Mouse (Mus musculus) midbrain, embryonic 16.5 days (tissue): ENCODE data around the gene Itch. TPM values are rescaled to one million over a fixed set of nuclear protein-coding genes. Genes with fewer than 3 reads are reported as not detected.
A peak's percentile ranks its signal among the peaks of the same experiment; 100 is the strongest.

Source experiments
- ATAC-seq: fragments of 200-750 bp; cut with Nextera tagmentation; 2 replicates; pipeline ENCODE4 v1.8.0; 2017; ENCODE audit warnings: moderate TSS enrichment
- H3K27ac ChIP-seq: fragments of 300-500 bp; sonication (generic); 2 replicates; pipeline ENCODE4 v1.5.1; 2014; ENCODE audit warnings: mild to moderate bottlenecking, low read length, mixed read lengths
- H3K27me3 ChIP-seq: fragments of 300-500 bp; sonication (generic); 2 replicates; pipeline ENCODE4 v1.6.1; 2014; ENCODE audit warnings: low read depth, low read length, mixed read lengths; ENCODE audit not compliant: control insufficient read depth, insufficient read depth
- H3K36me3 ChIP-seq: fragments of 300-500 bp; sonication (generic); 2 replicates; pipeline ENCODE4 v1.6.1; 2014; ENCODE audit warnings: mild to moderate bottlenecking, low read length, moderate library complexity, mixed read lengths; ENCODE audit not compliant: control insufficient read depth, insufficient read depth
- H3K4me1 ChIP-seq: fragments of 300-500 bp; sonication (generic); 2 replicates; pipeline ENCODE4 v1.6.1; 2014; ENCODE audit warnings: mild to moderate bottlenecking, low read length, mixed read lengths; ENCODE audit not compliant: control insufficient read depth, insufficient read depth
- H3K4me2 ChIP-seq: fragments of 300-500 bp; sonication (generic); 2 replicates; pipeline ENCODE4 v1.6.1; 2014; ENCODE audit warnings: mild to moderate bottlenecking, low read length, mixed read lengths
- H3K4me3 ChIP-seq: fragments of 300-500 bp; sonication (generic); 2 replicates; pipeline ENCODE4 v1.5.1; 2014; ENCODE audit warnings: low read depth, mild to moderate bottlenecking, low read length, moderate library complexity, mixed read lengths
- H3K9ac ChIP-seq: fragments of 300-500 bp; sonication (generic); 2 replicates; pipeline ENCODE4 v1.6.1; 2014; ENCODE audit warnings: low read depth, low read length, mixed read lengths
- H3K9me3 ChIP-seq: fragments of 300-500 bp; sonication (generic); replicated peaks from 2 replicates; pipeline ENCODE4 v1.6.1; 2014; ENCODE audit warnings: mild to moderate bottlenecking, low read length, mixed read lengths; ENCODE audit not compliant: control insufficient read depth, poor library complexity, severe bottlenecking
- WGBS: fragments of 180-500 bp; shearing (Covaris S2); extraction: QIAGEN DNeasy Blood & Tissue Kit; methylation state at CpG from one replicate; pipeline ENCODE4 v1.1.7; 2014; 5-methylcytosine and 5-hydroxymethylcytosine counted together
- polyA plus RNA-seq: library from polyadenylated mRNA; unstranded; fragments of >200 nt; fragmentation: Nextera tagmentation; extraction: Ambion mirVana; gene quantifications from 2 replicates; pipeline ENCODE4 v1.2.1, GENCODE M21; 2015

The Itch gene
- 40.2 and 46.0 TPM in 2 replicates for polyA plus RNA-seq

DNA sequence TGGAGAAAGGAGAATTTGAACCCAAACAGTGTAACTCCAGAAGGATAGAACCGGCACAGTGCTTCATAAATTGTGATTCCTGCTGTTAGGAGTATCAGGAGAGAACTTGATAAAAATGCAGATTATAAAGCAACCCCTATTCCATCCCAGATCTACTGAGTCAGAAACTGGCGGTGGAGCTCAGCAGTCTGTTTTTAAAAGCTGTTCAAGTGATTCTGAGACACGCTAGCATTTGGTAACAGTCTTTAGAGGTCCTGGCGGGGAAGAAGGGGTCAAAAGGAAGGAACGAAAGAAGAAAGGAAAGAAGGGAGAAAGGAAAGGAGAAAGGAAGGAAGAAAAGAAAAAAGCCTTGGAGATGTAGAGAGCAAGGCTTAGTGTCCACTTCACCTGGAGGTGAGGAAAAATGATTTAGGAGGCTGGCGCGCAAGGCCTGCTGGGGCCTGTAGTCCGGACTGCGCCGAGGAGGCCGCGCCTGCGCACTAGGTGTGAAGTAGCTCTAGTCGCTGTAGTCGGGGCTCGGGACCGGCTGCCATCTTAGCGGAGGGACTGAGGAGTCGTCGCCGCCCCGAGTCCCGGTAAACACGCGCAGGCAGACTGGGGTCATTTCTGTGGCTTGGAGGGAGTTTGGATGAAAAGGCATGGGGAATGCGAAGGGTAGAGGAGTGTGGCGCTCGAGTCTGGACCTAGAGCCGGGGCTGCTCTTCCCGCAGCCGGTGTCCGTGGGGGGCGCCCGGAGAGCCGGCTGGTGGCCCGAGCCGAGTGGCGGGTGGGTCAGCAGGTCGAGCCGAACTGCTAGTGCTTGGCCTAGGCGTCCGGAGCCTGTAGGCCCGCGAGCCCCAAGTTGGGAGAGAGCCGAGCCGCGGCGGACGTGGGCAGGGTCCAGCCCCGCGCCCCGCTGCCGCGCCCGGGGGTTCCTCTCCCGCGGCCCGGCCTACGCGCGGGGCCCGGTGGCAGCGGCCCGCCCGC, at the start of gene Itch:
TSS of gene Itch (plus strand) at position 499 of the 966 bp plus-strand sequence.
- Histone ChIP-seq H3K4me1 (peaks cover 26% of the 10 kb centered on the region), H3K4me2 (peak within 1 kb of the TSS; percentile 71), H3K9ac (peak within 1 kb of the TSS; percentile 81), H3K27me3 (no peaks in the 10 kb centered on the region), H3K36me3 (peaks cover 3% of the 10 kb centered on the region), H3K9me3 (no peaks in the 10 kb centered on the region), H3K4me3 (peak within 1 kb of the TSS; percentile 65), H3K27ac (peak within 1 kb of the TSS; percentile 87)
- WGBS: 2% methylated on average over 57 of the region's 65 CpGs
- peak; percentile 98 for ATAC-seq

DNA sequence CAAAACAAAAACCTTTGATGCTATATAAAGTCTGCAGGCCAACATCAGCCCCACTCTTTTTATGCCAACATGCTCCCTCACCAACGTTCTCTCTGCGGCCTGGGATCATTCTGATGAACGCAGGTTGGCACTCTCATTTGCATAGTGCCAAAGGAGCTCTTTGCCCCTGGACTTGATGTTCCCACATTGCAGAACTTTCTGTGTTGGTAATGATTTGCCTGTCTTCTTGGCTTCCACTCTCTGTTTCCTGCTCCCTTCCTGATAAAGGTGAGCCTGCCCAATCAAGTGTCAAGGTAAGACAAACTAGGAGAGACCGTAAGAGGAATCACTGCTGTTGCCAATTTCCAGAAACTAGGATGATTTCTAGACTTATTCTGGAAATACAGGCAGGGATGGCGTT, 48.8 kb upstream of the Itch start:
- H3K27ac ChIP-seq: no peak overlapping the region
- H3K27me3 ChIP-seq: no peaks in the 10 kb centered on the region
- H3K36me3 ChIP-seq: no peaks in the 10 kb centered on the region
- no peak overlapping the region for H3K4me2 ChIP-seq
- no peak for ATAC-seq
- H3K9ac ChIP-seq: no peak overlapping the region
- no peaks in the 10 kb centered on the region for H3K9me3 ChIP-seq
- no peaks in the 10 kb centered on the region for H3K4me1 ChIP-seq
- WGBS: 88% methylated on average over 5 of the region's 5 CpGs
- H3K4me3 ChIP-seq: no peak overlapping the region

DNA sequence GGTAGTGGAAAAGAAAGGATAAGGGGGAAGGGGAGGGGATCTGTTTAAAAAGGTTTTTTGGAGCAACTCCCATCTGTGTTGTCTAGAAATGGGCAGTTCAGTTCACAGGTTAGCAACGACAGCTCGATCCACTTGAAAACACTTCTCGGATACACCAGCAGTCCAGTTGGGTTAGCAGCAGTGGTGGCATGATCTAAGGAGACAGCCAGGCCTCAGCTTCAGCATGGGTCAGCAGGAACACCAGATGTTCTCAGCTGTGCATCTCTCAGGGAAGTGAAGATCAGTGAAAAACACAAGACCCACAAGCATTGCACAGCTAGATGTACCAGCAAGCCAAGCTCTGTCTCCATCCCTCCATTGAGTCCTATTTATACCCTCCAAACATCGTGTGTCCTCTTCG, 47.0 kb upstream of the Itch start:
- no peak overlapping the region for H3K4me3 ChIP-seq
- no peak for ATAC-seq
- 89% methylated on average over 5 of the region's 5 CpGs for WGBS

DNA sequence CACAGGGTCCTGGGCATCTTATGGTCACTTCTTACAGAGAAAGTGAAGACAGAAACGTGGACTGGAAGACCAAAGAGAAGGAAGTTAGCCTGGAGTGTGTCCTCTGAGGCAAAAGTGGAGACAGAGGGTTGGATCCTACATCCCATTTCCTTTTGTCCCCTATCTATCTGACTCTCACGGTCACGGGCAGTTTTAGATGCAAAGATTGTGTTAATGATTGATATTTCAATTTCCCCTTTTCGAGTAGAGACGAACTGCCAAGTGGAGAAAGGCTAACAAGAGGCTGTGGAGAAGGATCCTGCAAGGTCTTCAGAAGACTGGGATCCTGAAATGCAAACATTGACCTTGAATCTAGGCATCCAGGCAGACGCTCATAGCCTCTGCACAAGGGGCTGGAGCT, 45.0 kb upstream of the Itch start:
- no peaks in the 10 kb centered on the region for H3K36me3 ChIP-seq
- no peak overlapping the region for H3K9ac ChIP-seq
- no peaks in the 10 kb centered on the region for H3K27me3 ChIP-seq
- 84% methylated on average over 6 of the region's 6 CpGs for WGBS
- H3K4me1 ChIP-seq: no peaks in the 10 kb centered on the region
- no peak overlapping the region for H3K27ac ChIP-seq
- H3K9me3 ChIP-seq: no peaks in the 10 kb centered on the region
- ATAC-seq: no peak
- H3K4me2 ChIP-seq: no peak overlapping the region
- no peak overlapping the region for H3K4me3 ChIP-seq

More for the DNA sequence above, 47.0 kb upstream of the Itch start:
- Histone ChIP-seq H3K36me3 (no peaks in the 10 kb centered on the region), H3K4me1 (no peaks in the 10 kb centered on the region), H3K9ac (no peak overlapping the region), H3K9me3 (no peaks in the 10 kb centered on the region), H3K27ac (no peak overlapping the region), H3K4me2 (no peak overlapping the region), H3K27me3 (no peaks in the 10 kb centered on the region)

DNA sequence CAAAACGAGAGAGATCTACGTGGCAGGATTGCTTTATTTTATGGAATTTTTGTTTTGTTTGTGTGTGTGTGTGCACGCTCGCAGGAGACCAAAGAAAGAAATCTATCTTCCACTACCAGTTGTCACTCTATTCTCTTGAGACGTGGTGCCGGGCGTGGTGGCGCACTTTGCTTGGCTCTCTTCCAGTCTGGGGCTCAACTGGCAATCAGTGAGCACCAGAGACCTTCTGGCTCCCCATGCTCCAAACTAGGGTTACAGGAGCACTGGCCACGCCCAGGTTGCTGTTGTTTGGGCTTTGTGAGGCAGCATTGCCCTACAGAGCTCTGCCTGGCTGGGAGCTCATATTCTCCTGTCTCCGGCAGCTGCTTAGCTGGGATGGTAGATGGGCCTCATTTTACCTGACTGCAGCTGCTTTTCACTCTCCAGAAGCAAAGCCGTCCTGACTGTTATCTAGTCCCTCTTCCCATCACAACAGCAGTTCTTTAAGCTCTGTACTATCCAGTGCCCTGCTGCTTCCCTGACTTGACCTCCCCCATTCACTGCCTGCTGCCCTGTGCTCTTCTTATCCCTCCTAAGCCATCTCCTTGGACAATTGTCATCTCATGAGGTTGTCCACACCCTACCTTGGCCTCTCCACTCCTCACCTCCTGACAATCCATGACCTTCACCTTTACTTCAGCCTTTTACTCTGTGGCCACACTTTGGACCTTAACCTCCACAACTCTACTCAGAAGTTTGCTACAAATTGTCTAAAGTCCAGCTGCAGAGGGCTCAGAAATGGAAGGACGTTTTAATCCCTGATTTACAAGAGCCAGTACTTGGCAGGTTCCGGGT, 42.2 kb upstream of the Itch start:
- H3K27ac ChIP-seq: no peak overlapping the region
- no peaks in the 10 kb centered on the region for H3K9me3 ChIP-seq
- H3K36me3 ChIP-seq: no peaks in the 10 kb centered on the region
- H3K27me3 ChIP-seq: no peaks in the 10 kb centered on the region
- no peaks in the 10 kb centered on the region for H3K4me1 ChIP-seq
- WGBS: 68% methylated on average over 13 of the region's 13 CpGs
- no peak overlapping the region for H3K4me3 ChIP-seq
- no peak overlapping the region for H3K4me2 ChIP-seq
- no peak for ATAC-seq
- H3K9ac ChIP-seq: no peak overlapping the region

DNA sequence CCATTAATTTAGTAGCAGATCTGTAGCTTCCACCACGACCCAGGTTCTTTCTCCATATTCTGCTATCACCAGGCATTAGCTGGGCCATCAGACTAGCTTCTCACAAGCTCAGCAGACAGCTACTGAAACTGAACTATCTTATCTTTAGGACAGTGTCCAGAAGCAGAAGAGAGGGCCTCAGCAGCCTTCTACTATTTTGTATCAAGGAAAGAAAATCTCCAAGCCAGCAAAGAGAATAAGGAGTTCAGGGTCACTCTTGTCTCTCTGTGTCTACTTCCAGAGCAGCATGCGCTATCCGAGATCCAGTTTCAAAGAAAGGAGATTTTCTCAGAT, 41.6 kb upstream of the Itch start:
- Histone ChIP-seq H3K27me3 (no peaks in the 10 kb centered on the region), H3K9ac (no peak overlapping the region), H3K36me3 (no peaks in the 10 kb centered on the region), H3K9me3 (no peaks in the 10 kb centered on the region), H3K4me3 (no peak overlapping the region), H3K27ac (no peak overlapping the region), H3K4me1 (no peaks in the 10 kb centered on the region), H3K4me2 (no peak overlapping the region)
- 85% methylated on average over 3 of the region's 3 CpGs for WGBS
- no peak for ATAC-seq

DNA sequence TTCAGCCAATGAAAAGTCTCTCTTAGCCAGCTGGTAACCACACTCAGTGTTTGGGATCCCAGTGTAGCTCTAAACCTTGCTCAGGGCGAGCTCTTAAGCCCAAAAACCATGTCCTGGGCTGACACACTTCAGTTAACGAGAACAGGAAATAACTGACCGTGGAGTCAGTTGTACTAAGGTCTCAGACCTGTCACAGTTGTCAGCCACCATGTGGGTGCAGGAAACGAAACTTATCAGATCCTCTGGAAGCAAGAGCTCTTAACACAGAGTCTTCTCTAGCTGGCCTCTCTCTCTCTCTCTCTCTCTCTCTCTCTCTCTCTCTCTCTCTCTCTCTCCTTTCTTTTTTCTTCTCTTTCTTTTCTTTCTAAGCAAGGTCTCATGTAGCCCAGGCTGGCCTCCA, 39.9 kb upstream of the Itch start:
- WGBS: 58% methylated on average over 4 of the region's 4 CpGs
- ATAC-seq: no peak
- no peak overlapping the region for H3K4me3 ChIP-seq
- no peak overlapping the region for H3K9ac ChIP-seq
- no peak overlapping the region for H3K27ac ChIP-seq
- H3K9me3 ChIP-seq: no peaks in the 10 kb centered on the region
- H3K27me3 ChIP-seq: no peaks in the 10 kb centered on the region
- H3K36me3 ChIP-seq: no peaks in the 10 kb centered on the region
- no peak overlapping the region for H3K4me2 ChIP-seq
- H3K4me1 ChIP-seq: no peaks in the 10 kb centered on the region

DNA sequence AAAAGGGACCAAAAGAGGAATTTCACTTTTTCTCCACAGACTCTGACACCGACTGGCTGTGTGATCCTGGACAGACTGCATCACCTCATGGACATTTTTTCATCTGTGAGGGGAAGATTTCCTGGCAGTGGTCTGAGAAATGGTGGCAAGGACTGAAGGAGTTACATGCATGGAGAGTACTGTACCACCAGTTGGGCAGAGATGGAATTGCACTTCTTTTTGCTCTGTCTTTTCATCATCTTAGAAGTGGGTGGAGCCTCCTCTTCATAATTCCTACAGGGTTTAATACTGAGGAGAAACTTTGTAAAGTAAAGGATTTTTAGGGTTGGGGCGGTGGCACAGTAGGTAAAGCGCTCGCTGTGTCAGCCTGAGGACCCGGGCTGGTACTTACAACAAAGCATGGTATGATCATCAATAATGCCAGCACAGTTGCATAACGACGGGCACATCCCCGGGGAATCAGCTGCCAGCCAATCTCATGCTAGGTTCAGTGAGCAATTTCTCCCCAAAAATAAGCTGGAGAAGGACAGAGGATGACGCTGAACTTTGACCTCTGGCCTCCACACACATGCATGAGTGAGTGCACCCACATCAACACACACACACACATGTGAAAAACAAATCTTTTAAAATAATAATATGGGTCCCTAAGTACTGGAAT, 34.5 kb upstream of the Itch start:
- no peak overlapping the region for H3K4me2 ChIP-seq
- WGBS: 87% methylated on average over 9 of the region's 9 CpGs
- no peak overlapping the region for H3K27ac ChIP-seq
- no peaks in the 10 kb centered on the region for H3K4me1 ChIP-seq
- H3K36me3 ChIP-seq: no peaks in the 10 kb centered on the region
- no peak for ATAC-seq
- no peak overlapping the region for H3K9ac ChIP-seq
- no peak overlapping the region for H3K4me3 ChIP-seq
- H3K27me3 ChIP-seq: no peaks in the 10 kb centered on the region
- no peaks in the 10 kb centered on the region for H3K9me3 ChIP-seq
